Mouse (Mus musculus) forebrain, embryonic 10.5 days (tissue): ENCODE measurements at regions not wholly inside any gene's neighbourhood (a gene's known extent, or its start where the extent isn't known, plus 50 kb on each side); places are given as distances from the start of the nearest gene placed in this dataset.

ENCODE experiments used
- DNase-seq: peaks from one replicate; pipeline ENCODE4 v3.0.0-alpha.2; 2017; ENCODE audit warnings: low spot score; ENCODE audit errors: extremely low spot score
- H3K27ac ChIP-seq: fragments of 300-500 bp; sonication (generic); 2 replicates; pipeline ENCODE4 v1.5.1; 2016; ENCODE audit warnings: mild to moderate bottlenecking
- H3K27me3 ChIP-seq: fragments of 300-500 bp; sonication (generic); 2 replicates; pipeline ENCODE4 v1.6.1; 2016; ENCODE audit warnings: mild to moderate bottlenecking; ENCODE audit not compliant: poor library complexity, severe bottlenecking
- H3K36me3 ChIP-seq: fragments of 300-500 bp; sonication (generic); replicated peaks from 2 replicates; pipeline ENCODE4 v1.6.1; 2016; ENCODE audit warnings: mild to moderate bottlenecking, moderate library complexity
- H3K4me1 ChIP-seq: fragments of 300-500 bp; sonication (generic); 2 replicates; pipeline ENCODE4 v1.6.1; 2016
- H3K4me3 ChIP-seq: fragments of 300-500 bp; sonication (generic); 2 replicates; pipeline ENCODE4 v1.5.1; 2016; ENCODE audit warnings: mild to moderate bottlenecking, moderate library complexity
- H3K9me3 ChIP-seq: fragments of 300-500 bp; sonication (generic); 2 replicates; pipeline ENCODE4 v1.6.1; 2016; ENCODE audit warnings: mild to moderate bottlenecking, moderate library complexity
- WGBS: fragments of 180-500 bp; shearing (Covaris S2); methylation state at CpG from one replicate; pipeline ENCODE4 v1.1.7; 2016; 5-methylcytosine and 5-hydroxymethylcytosine counted together

DNA sequence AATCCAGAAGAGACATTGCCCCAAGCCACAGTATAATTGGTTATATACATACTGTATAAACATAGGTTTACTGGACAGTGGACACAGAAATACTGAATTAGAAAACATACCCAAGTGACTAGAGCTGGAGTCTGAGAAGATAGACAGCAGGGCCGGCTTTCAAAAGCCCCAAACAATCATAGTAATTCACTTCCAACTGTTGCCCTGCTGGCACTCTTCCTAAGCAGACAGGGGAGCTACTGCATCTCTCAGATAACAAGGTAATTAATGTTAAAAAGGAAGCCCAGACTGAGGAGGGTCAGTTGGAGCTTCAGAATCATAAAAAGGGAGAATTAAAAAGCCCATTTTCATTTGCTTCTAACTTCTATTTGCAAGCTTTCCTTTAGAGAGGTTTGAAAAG lies 764.5 kb downstream of the Vgll3 start:
- H3K4me1 ChIP-seq, result no peaks in the 10 kb centered on the region

DNA sequence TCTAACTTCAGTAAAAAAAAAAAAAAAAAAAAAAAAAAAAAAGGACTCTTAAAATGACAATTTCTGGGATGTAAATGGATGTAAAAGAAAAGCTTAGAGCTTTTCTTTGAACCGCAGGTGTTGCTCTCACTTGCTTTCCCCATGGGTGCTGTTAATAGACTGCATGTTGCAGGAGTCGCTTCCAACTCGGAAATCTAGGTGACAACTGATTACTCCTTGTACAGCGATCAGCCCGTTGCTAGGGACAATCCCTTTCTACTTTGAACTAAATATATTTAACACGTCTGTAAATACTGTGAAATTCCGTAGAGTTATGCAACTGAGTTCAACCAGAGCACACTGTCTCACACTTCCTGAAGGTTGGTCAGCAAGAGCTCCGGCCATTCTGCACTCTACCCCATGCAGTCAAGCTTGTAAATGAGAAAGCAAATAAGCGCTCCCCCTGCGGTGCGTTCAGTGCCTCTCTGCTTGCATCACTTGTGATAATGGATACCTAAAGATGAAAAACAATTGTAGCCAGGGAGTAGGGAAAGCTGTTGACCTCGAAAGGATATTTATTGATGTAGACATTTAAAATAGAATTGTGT lies 770.7 kb downstream of the Vgll3 start:
- H3K36me3 ChIP-seq, result no peaks in the 10 kb centered on the region
- peaks cover 9% of the 10 kb centered on the region for H3K4me1 ChIP-seq
- DNase-seq, result no peak
- no peaks in the 10 kb centered on the region for H3K27me3 ChIP-seq
- WGBS, result 11% methylated on average over 12 of the region's 12 CpGs
- H3K4me3 ChIP-seq, result peak overlapping the region; percentile 34
- no peaks in the 10 kb centered on the region for H3K9me3 ChIP-seq
- no peak overlapping the region for H3K27ac ChIP-seq

More for the DNA sequence above, 764.5 kb downstream of the Vgll3 start:
- H3K9me3 ChIP-seq, result no peaks in the 10 kb centered on the region
- H3K27ac ChIP-seq, result no peak overlapping the region
- H3K4me3 ChIP-seq, result no peak overlapping the region
- no peak for DNase-seq
- 31% methylated on average over 1 of the region's 1 CpGs for WGBS
- H3K27me3 ChIP-seq, result no peaks in the 10 kb centered on the region
- no peaks in the 10 kb centered on the region for H3K36me3 ChIP-seq

- WGBS, result 62% methylated on average over 2 of the region's 2 CpGs
- no peak for DNase-seq
- Histone ChIP-seq H3K27me3 (0 out of 2 replicates have a peak, but pooled peaks cover 3% of the 10 kb centered on the region), H3K4me1 (peaks cover 19% of the 10 kb centered on the region), H3K36me3 (no peaks in the 10 kb centered on the region), H3K4me3 (no peak overlapping the region), H3K9me3 (no peaks in the 10 kb centered on the region), H3K27ac (no peak overlapping the region)
Observed at GRCm38 (mm10) chr16:66602211-66602610, 787.2 kb downstream of the Vgll3 start.

GRCm38 (mm10) chr16:66602686-66603085 lies 787.6 kb downstream of the Vgll3 start:
- DNase-seq, result no peak
- Histone ChIP-seq H3K4me3 (no peak overlapping the region), H3K27ac (no peak overlapping the region), H3K9me3 (no peaks in the 10 kb centered on the region), H3K4me1 (peaks cover 19% of the 10 kb centered on the region), H3K27me3 (0 out of 2 replicates have a peak, but pooled peaks cover 3% of the 10 kb centered on the region), H3K36me3 (no peaks in the 10 kb centered on the region)
- 52% methylated on average over 3 of the region's 3 CpGs for WGBS

GRCm38 (mm10) chr16:66603825-66604224 lies 788.8 kb downstream of the Vgll3 start:
- H3K36me3 ChIP-seq, result no peaks in the 10 kb centered on the region
- DNase-seq, result no peak
- H3K27ac ChIP-seq, result no peak overlapping the region
- WGBS, result 45% methylated on average over 6 of the region's 6 CpGs
- H3K4me3 ChIP-seq, result no peak overlapping the region
- H3K4me1 ChIP-seq, result peaks cover 19% of the 10 kb centered on the region
- H3K9me3 ChIP-seq, result no peaks in the 10 kb centered on the region
- 0 out of 2 replicates have a peak, but pooled peaks cover 3% of the 10 kb centered on the region for H3K27me3 ChIP-seq
